Mouse (Mus musculus) cerebellum, postnatal 14 days (tissue): ENCODE data around the gene Slc22a17.
A peak's percentile ranks its signal among the peaks of the same experiment; 100 is the strongest.

Source experiments
- DNase-seq, 2 experiments: peaks; one replicate each; pipeline ENCODE4 v3.0.0; 2021; ENCODE audit warnings: mixed read lengths in 2 of 2

Gene Slc22a17

DNA sequence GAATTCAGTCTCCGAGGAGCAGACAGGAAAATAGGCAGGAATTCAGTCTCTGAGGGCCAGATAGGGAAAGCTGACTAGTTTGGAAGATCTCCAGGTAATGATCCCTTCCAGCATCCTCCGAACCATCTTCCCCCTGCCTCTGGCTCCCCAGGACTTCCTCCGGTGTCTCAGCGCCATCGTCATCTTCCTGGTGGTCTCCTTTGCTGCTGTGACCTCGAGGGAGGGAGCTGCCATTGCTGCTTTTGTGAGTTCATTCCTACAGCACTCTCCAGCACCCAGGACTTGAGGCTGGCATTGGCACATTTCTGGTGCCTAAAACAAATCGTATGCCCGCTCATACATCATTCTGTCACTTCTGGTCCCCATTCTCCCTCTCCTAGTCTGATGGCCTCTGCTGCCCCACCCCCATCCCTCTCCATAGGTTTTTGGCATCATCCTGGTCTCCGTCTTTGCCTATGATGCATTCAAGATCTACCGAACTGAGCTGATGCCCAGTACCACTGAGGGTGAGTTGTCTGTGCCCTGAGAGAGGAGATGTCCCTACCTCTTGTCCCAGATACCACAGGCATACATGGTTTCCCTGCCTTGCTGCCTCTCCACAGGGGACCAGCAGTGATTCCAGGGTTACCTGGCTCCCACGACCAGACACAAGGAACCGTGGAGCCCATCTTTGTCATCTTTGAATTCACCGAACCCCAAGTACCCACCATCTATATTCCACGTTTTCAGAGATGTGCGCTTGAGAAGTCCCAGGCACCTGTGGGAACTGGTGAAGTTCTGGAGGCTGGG is 25.7 kb upstream of the Slc22a17 start:
- no peak for DNase-seq

DNA sequence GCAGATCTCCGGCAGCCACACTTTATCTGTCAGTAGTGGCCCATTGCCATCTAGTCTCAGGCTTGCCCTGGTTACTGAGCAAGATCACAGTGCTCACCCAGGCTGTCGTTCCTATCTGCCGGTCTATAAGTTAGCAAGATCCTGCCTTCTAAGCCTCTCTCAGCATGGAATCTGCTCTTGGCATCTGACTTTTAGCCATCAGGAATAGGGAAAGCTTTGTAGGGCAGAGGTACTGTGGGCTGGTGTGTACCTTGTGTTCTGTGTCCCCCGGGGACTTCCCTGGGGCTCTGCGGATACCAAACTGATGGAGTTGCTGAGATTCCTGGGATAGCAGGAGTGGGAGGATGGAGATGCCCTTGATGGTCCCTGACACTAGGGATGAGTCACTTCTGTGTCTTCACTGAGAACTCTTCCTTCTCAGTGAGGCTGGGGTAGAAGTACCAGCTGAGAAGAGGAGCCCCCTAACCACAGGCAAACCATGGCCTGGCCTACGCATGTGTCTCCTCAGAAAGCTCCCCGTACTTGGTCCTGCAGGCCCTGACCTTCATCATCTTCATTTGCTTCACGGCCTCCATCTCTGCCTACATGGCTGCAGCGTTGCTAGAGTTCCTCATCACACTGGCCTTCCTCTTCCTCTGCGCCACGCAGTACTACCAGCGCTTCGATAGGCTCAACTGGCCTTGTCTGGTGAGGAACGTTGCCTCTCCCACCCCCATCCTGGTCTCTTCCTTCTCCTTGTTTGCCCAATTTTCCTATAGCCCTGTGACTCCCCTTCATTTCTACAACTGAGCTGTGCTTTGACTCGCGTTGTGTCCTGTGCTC is 24.6 kb upstream of the Slc22a17 start:
- DNase-seq: no peak

DNA sequence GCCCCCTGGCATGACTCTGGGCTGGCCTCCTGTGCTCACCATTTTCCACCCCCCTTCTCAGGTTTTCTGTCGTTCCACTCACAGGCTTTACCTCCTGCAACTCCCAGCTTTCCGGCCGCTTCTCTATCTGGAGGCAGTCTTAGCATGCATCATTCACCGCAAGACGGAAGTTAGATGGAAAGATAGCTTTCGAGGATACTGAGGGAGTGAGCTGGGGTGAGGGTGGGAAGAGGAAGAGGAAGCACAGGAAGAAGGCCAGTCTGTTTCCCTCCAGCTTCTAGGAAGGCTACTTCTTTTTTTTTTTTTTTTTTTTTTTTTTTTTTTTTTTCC is 23.9 kb upstream of the Slc22a17 start:
- DNase-seq: no peak

DNA sequence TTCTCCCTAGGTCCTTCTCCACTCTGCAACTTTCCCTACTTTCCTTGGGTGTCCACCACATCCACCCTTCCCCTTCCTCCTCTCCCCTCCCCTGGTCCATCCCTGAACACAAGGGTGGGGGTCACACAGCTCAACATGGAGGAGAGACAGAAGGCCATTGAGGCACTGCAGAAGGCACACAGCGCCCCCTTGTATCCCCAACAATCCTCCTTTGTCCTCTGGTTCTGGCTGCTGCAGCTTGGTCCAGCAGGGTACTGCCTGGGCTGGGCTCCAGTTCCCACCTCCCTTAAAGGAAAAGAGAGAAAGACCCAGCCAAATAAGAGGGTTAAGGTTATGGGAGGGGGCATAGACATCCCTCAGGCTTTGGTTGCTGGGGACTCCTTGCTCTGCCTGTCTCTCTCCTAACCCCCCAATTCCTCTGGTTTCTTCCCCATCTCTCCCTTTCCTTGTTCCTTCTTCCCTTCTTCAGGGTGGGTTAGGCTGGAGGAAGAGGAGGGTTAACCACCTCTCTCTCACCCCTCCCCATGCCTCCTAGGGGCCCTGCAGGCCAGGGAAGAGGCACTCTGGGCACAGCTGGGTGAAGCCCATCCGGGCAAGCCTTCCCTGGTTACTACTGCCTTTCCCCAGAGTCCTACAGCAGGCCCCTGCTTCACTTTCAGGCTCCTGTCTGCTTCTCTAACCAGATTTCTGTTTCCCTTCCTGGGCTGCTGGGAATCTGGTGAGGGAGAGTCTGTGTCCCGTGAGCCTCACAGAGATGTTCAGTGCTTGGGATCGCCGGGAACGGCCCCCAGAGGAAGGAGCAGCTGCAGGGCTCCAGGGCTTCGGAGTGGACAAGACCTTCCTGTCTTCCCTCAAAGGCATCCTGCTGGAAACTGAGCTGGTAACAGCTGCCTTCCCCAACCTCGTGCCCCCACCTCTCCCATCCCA is 23.2 kb upstream of the Slc22a17 start, which contains the start of gene Cmtm5:
Gene Cmtm5, plus strand, starts transcription at position 358 of the 927 bp plus-strand sequence.
- peak; percentile 37 to 54 for DNase-seq

DNA sequence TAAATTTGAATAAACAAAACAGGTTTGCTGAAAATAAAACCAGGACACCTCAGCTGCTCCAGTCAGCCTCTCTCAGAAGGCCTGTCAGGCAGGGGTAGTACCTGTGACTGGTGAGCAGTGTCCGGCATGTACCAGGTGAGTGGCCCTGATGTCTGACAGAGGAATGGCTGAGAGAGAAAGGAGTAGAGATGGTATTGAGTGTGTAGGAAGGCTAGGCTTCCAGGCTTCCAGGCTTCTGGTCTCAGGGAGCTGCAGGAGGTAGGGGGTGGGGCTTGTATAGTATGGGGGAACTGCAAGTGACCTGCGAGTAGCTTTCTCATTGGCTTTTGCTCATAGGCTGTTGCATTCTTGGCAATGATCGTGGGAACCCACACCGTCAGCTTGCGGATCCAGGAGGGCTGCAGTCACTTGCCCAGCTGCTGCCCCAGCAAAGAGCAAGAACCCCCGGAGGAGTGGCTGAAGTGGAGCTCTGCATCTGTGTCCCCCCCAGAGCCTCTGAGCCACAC is 19.8 kb upstream of the Slc22a17 start, which contains the start of gene Il25:
Gene Il25, plus strand, starts transcription at position 51 of the 506 bp plus-strand sequence.
- DNase-seq: no peak

DNA sequence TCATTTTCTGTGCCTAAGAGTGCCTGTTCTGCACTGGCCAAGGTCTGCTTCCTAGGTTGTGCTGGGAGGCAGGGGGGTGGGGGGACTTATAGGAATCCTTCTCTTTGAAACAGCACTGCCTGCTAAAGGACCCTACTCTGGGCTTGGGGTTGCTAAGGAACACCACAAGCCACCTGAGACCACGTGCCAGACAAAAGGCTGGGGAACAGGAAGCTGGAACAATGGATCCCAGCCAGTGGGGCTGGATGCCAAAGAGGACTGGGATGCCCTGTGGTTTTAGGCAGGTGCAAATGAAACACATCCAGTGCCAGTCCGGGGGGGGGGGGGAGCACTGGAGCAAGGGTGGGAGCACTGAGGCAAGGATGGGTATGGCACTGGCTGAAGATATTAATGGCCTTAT is 17.5 kb upstream of the Slc22a17 start:
- peak; percentile 38 to 72 for DNase-seq

DNA sequence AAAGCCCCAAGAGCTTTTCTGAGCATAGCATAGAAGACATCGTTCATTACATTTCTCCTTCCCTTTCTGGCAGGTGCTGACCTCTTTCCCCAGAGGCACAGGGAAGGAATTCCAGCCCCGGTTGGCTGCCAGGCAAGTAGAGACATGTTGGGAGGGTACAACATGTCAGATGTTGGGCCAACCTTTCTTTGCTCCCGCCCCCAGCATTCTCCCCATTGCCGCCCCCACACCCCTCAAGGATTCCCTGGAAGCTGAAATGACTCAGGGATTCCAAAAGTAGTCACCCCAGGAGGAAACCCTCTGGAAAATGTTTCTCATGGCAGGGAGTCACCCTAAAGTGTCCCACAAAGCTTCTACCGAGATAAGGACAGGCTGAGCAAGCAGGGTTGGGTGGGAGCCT is 16.9 kb upstream of the Slc22a17 start:
- DNase-seq: no peak

DNA sequence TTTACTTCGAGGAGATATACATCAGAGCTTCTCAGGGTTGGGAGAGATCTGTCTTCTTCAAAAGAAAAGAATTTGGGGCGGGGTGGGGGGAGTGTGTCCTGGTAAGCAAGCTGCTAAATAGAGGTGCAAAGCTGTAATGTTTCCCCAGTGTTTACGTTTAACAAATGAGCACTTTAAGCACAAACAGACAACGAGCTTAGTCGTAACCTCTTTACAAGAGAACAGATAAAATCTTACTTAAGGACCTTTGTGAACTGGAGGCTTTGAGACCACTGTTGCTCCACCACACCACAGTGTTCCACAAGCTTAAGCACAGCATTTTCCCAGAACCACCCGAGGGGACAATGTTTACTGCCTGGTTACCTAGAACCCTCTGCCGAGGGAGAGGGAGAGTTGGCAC is 14.4 kb upstream of the Slc22a17 start:
- no peak for DNase-seq

DNA sequence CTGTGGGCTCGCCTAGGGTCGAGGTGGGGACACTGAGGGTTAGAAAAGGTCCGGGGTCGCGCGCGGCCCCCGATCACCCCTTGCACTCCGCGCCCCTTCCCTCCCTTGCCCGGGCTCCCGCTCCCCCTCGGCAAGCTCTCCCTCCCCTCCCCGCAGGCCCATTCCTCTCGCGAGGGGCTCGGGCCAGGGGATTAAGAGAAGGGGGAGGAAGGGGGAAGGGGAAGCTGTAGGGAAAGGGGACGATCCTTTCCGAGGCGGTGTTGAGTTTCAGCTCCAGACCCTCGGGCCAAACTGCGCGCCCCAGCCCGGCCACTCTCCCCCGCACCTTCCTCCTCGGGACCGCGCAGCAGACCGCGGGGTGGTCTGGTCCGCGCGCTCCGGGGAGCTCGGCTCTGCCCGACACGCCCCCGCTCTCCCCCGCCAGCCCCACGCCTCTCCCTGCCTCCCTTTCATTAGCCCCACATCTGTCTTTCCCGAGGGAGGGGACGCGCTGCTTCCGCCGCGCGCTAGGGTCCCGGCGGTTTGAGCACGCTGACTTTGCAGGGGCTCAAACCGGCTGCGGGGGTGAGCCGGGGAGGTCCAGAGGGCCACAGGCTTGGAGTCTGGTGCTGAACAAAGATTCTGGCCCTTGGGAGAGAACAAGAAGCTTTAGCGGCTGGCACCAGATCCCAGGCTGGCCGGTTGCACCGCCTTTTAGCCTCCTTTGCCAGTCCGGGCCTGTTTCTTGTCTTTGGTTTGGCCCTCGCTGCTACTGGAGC is 13.6 kb upstream of the Slc22a17 start:
- DNase-seq: peak; percentile 42 to 52

DNA sequence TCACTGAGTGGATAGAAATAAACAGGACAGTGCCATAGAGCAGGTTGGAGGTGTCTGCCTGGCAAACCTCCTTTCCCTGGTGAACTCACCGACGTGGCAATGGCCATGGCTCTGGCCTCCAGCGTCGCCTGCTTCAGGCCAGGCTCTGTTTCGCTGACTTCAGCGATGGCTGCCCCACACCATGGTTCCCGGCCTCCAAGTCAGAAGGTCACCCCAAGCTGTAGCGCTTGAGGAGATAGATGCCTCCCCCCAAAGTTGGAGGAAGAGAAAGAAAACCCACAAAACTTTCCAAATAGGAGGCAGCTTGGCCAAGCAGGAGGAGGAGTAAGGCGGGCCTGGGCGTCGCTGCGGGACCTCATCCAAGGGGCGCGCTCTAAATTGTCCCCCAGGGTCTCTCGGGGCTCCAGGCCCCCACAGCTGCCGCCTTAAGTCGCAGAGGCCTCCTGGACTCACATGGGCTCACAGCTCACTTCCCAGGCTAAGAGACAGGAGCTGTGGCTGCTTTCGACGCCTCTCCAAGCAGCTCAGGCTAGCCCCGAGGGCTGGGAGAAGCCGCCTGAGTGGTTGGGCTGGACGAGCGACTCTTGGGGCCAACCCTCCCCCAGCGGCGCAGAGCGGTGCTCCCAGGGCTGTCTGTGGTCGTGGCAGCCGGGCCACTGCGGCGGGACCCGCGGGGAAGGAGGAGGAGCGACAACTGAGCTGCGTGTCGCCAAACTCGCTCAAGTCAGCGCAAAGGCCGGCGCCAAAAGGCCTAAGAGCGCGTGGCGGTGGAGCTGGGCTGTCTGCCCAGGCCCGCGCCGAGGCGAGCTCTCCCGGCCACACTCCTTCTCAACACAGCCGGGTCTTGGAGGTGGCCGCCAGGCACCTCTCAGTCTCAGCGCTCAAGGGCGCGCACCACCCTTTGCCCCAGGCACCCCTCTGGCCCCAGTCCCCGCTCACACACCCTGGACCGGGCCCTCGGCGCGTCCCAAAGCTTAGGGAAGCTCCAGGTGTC is 12.7 kb upstream of the Slc22a17 start, which contains the start of gene Efs:
Gene Efs, minus strand, starts transcription at position 778 of the 994 bp plus-strand sequence.
- peak; percentile 74 to 77 for DNase-seq

DNA sequence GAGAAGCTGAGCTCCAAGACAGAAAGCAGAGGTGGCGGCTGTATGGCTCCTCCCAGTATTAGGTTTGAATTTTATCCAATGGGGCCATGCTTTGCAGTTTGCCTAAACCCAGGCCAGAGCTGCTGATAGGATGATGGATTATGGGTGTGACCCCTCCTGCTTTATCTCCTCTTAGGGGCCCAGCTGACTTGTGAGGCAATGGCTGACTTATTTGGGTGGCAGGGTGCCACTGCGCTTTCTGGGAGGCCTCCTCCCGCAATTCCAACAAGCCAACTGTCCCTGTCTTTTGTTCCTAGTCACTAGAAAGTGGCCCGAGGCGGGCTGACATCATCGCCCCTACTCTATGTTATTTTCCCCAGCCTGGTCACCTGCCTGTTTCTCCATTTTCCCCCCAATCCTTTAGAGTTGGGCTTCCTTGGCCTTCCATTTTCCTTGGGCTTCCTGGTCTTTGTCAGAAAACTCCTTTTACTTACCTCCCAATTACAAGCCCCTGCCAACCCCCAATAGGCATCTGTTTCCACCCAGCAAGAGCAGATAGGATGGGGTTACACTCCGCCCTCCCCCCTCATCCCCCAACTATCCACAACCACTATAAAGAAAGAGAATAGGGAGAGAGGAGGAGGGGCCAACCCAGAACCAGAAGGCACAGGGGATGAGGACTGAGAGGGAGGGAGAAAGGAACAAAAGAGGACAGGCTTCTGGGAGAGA is 11.9 kb upstream of the Slc22a17 start:
- DNase-seq: peak; percentile 41 to 58

DNA sequence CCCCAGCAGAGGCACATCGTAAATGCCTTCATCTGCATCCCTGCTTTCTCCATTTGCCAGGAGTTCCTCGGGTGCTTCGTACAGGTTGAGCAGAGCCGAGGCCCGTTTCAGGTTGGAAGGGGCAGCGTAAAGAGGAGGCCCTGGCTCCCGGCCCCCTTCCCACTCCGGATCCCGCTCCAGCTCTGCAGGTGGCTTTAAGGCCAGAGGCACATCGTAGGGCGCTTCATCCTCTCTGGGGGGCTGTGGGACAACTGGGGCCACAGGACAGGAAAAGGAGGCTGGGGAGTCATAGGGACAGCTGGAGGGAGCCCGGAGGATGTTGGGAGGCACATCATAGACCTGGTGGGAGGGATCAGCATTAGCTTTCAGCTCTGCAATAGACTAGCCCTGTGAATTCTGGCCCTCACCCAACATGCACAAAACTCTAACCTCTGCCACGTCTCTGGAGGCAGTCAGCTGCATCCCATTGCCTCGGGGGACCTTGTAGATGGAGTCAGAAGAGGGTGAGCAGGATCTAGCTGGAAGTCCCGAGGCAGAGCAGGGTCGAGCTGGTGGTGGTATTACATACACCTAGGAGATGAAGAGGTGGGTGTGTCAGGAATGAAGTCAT is 7.2 kb upstream of the Slc22a17 start:
- no peak for DNase-seq

DNA sequence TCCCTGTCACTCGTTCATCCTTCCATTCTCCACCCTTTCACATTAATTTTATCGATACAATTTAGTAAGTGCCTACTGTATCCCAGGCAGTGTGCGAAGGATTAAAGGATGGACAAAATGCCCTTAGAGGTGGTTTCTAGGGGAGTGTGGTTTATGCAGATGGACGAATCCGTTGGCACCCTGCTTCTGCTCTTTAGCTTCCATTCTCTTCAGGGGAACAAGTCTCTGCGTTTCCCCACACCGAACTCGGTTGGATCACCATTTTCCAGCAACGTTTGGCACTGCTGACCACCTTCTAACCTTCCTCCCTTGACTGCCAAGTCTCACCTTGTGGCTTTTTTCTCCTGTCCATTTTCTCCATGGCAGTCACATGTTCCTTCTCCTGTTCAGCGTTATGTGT is 411 bp upstream of the Slc22a17 start:
- DNase-seq: peak; percentile 48 to 55

DNA sequence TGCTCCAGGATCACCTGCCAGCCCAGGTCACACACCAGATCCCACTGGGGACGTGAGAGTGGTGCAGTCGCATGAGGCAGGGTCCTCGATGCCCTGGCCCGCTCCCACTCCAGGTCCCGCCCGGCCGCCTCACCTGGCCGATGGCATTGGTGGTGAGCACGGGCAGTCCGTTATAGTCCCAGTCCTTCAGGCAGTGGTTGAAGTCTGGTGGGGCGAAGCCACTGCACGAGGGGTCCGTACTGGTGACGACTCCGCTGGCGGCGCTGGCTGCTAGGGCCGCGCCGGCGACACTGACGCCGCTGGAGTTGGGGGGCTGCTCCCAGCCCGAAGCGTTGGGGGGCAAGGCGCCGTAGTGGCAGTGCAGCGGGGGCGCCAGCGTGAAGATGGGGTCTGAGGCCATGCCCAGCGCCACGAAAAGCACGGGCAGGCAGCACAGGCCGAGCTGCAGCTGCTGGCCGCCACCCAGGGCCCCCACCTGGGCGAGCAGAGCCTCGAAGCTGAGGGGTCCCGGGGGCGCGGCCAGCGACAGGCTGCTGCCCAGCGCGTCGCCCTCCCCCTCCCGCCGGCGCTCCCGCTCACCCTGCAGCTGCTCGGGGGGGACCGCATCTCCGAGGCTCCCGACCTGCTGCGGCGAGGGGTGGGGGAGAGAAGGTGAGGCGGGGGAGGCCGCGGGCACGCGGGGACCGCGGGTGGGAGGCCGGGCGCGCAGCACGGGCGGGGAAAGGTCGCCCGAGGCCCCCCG is 652 bp downstream of the Slc22a17 start:
- DNase-seq: peak; percentile 70 to 80

DNA sequence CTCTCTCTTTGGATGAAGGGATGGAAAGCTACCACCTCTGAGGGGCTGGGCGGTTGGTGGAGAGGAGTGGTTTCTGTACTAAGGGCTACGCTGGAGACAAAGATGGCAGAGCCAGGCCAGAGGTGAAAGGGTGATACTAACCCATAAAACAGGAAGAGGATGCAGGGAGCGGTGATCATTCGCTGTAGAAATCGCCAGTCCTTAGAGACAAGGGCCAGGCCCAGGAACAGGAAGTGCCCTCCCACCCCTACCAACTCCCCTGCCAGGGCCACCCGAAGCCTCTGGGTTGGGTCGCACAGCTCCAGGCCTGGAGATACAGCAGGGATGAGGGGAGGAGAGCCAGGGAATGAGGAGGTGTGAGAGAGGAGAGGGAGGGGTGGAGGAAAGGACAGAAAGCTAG is 4.2 kb downstream of the Slc22a17 start:
- no peak for DNase-seq

DNA sequence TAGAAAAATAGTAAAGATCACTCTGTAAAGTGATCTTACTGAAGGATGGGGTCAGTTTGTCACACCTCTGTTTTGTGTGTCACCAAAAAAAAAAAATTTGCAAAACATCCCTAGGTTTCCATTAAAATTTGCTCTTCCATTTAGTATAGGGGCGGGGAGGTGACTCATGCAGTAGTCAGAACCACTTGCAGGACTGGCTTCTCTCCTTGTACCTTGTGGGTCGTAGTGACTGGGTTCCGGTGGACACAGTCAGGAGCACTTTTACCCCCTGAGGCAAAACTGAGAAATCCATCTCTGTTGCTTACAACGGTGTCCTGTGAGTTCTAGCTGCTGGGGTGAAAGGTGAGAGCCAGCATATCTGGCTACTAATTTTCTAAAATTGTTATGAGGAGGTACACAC is 9.3 kb downstream of the Slc22a17 start:
- no peak for DNase-seq

DNA sequence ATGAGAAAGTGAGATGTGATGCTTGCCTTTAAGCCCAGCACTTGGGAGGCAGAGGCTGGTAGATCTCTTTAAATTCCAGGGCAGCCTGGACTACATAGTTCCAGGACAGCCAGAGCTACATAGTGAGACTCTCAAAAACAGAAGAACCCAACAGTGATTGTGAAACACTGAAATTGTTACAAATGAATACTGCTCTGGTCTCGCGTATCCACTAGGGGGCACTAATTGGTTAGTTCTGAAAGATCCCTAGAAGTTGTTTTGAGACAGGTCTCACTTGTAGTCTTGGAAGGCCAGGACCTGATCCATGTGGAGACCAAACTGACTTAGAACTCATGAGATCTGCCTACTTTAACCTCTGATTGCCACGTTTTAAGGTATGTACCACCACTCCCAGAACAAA is 12.5 kb downstream of the Slc22a17 start:
- peak; percentile 82 to 83 for DNase-seq

DNA sequence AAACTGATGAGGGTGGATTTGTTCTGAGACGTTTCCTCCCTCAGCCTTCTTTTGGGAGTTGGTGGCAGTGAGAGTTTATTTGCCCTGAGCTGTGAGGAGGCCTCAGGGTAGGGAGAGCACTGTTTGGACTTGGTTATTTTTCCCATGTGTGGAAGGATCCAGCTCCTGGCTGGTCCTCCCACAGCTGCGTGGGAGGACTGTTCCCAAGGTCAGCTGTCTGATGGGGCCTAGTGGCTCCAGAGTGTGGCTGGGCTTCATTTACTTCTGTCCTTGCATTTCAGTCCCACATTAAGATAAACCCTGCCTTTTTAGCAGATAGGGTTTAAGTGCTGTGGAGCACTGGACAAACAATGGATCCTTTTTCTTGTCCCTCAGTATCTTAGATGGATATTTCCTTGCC is 15.5 kb downstream of the Slc22a17 start:
- no peak for DNase-seq
